7 mouse cellular contexts compared by ENCODE assay signal in genomic region chr11:87734346-87734745, GRCm38 (mm10). TPM values are rescaled to one million over a fixed set of nuclear protein-coding genes. Genes with fewer than 3 reads are reported as not detected.
DNase-seq lines count a peak whose midpoint lies in the region; ATAC-seq and TF ChIP-seq lines count a peak whose summit lies in the region.

No protein-coding gene starts in this region.

- DNase-seq in spleen, adult 2 months (ENCODE audit: low read depth in 1 of 2, low spot score in 2 of 2), result peak in 1 of 2 experiments; percentile 40
- DNase-seq in spleen, adult 12 weeks (ENCODE audit: low spot score), result no peak
- peak; percentile 82 for DNase-seq in thymus, postnatal 25 days
- no peak for DNase-seq in c-Kit-positive CD71-positive TER-119-positive erythroid progenitor cells, embryonic 14.5 days (ENCODE audit: low spot score)
- DNase-seq in cerebellum, adult 11-12 months, result no peak

- no peak for ATAC-seq in hindbrain, embryonic 12.5 days (ENCODE audit: low FRiP score)
- ATAC-seq in liver, embryonic 16.5 days (ENCODE audit: low read depth), result no peak

- H3K27me3 ChIP-seq in spleen, adult 2 months (ENCODE audit: control insufficient read depth, insufficient read depth, low read length), result no peaks in the 10 kb centered on the region
- H3K27me3 ChIP-seq in hindbrain, embryonic 12.5 days, result peaks cover 17% of the 10 kb centered on the region
- no peaks in the 10 kb centered on the region for H3K27me3 ChIP-seq in liver, embryonic 16.5 days (ENCODE audit: control insufficient read depth, insufficient read depth, low read depth, low read length)

- H3K27ac ChIP-seq in spleen, adult 2 months (ENCODE audit: insufficient read depth, low read length), result peak overlapping the region; percentile 93
- no peak overlapping the region; the same call in 1 of the 2 replicates for H3K27ac ChIP-seq in hindbrain, embryonic 12.5 days
- H3K27ac ChIP-seq in liver, embryonic 16.5 days (ENCODE audit: low read length), result peak overlapping the region; percentile 77

- peak overlapping the region; percentile 44; the same call in 1 of the 2 replicates for H3K9ac ChIP-seq in hindbrain, embryonic 12.5 days
- peak overlapping the region; percentile 44 for H3K9ac ChIP-seq in liver, embryonic 16.5 days (ENCODE audit: low read depth, low read length)

- peak overlapping the region; percentile 58 for H3K4me3 ChIP-seq in spleen, adult 2 months (ENCODE audit: extremely low read depth, insufficient read depth, insufficient read length)
- no peak overlapping the region for H3K4me3 ChIP-seq in hindbrain, embryonic 12.5 days
- H3K4me3 ChIP-seq in liver, embryonic 16.5 days (ENCODE audit: low read depth, low read length), result peak overlapping the region; percentile 16

- WGBS in spleen, adult 2 months, result 14% methylated on average over 5 of the region's 5 CpGs
- 48% methylated on average over 5 of the region's 5 CpGs for WGBS in hindbrain, embryonic 12.5 days
- WGBS in liver, embryonic 16.5 days (ENCODE audit: insufficient replicate concordance), result 28% methylated on average over 5 of the region's 5 CpGs

- H3K4me2 ChIP-seq in hindbrain, embryonic 12.5 days (replicated peaks), result peak overlapping the region; percentile 45
- H3K4me2 ChIP-seq in liver, embryonic 16.5 days (ENCODE audit: low read depth, low read length), result peak overlapping the region; percentile 38

- no peaks in the 10 kb centered on the region for H3K9me3 ChIP-seq in hindbrain, embryonic 12.5 days (replicated peaks)
- H3K9me3 ChIP-seq in liver, embryonic 16.5 days (replicated peaks; ENCODE audit: control insufficient read depth, low read length), result no peaks in the 10 kb centered on the region

- no peak for TF ChIP-seq CTCF in spleen, adult 2 months (IDR thresholded peaks at IDR 0.05; ENCODE audit: extremely low read depth, insufficient read depth, insufficient read length, insufficient replicate concordance)

- TF ChIP-seq POLR2A in spleen, adult 2 months (IDR thresholded peaks at IDR 0.05; ENCODE audit: low read depth, low read length), result no peak

- no peaks in the 10 kb centered on the region for H3K36me3 ChIP-seq in spleen, adult 2 months (ENCODE audit: control insufficient read depth, insufficient read depth, low read length)
- H3K36me3 ChIP-seq in hindbrain, embryonic 12.5 days, result no peaks in the 10 kb centered on the region
- peaks cover 6% of the 10 kb centered on the region for H3K36me3 ChIP-seq in liver, embryonic 16.5 days (ENCODE audit: control insufficient read depth, insufficient read depth)

- H3K4me1 ChIP-seq in spleen, adult 2 months (ENCODE audit: control insufficient read depth, insufficient read depth, insufficient read length), result peaks cover 21% of the 10 kb centered on the region; the same call in 1 of the 2 replicates
- peaks cover 25% of the 10 kb centered on the region for H3K4me1 ChIP-seq in hindbrain, embryonic 12.5 days
- H3K4me1 ChIP-seq in liver, embryonic 16.5 days (ENCODE audit: control insufficient read depth, low read depth, low read length), result peaks cover 72% of the 10 kb centered on the region

RNA-seq across cellular contexts. Expression of gene Supt4a, which starts 3.0 kb away (rescaled TPM):
- 59.1 and 62.2 TPM in 2 replicates for polyA plus RNA-seq in spleen, adult 2 months (2012; rRNA removed)
- 129 and 141 TPM in 2 replicates for polyA plus RNA-seq in hindbrain, embryonic 12.5 days (2016; fragmentation: Nextera tagmentation; extraction: Ambion mirVana)
- polyA plus RNA-seq in liver, embryonic 16.5 days (2015; fragmentation: Nextera tagmentation; extraction: Ambion mirVana), result 180 and 196 TPM in 2 replicates

RNA-seq across cellular contexts. Expression of gene Tspoap1, which starts 26.0 kb away (rescaled TPM):
- polyA plus RNA-seq in spleen, adult 2 months (2012; rRNA removed), result 6.1 and 6.2 TPM in 2 replicates
- 30.5 and 32.7 TPM in 2 replicates for polyA plus RNA-seq in hindbrain, embryonic 12.5 days (2016; fragmentation: Nextera tagmentation; extraction: Ambion mirVana)
- polyA plus RNA-seq in liver, embryonic 16.5 days (2015; fragmentation: Nextera tagmentation; extraction: Ambion mirVana), result 1.7 and 2.7 TPM in 2 replicates

RNA-seq across cellular contexts. Expression of gene Mpo, which starts 59.0 kb away (rescaled TPM):
- 21.9 and 28.7 TPM in 2 replicates for polyA plus RNA-seq in spleen, adult 2 months (2012; rRNA removed)
- polyA plus RNA-seq in hindbrain, embryonic 12.5 days (2016; fragmentation: Nextera tagmentation; extraction: Ambion mirVana), result 1.7 and 2.3 TPM in 2 replicates
- 420 and 425 TPM in 2 replicates for polyA plus RNA-seq in liver, embryonic 16.5 days (2015; fragmentation: Nextera tagmentation; extraction: Ambion mirVana)

Comparison
In these comparisons a context has a peak if more than half of its experiments do, and no peak if none do; other contexts are left out.
1. RNA of gene Mpo, which starts 59.0 kb away (polyA plus RNA-seq): 420 to 425 TPM in liver, embryonic 16.5 days; 21.9 to 28.7 TPM in spleen, adult 2 months and 1.7 to 2.3 TPM in hindbrain, embryonic 12.5 days; every median in the first group is over 10 times any median in the second.